Mouse (Mus musculus) thymus, postnatal 36 days (tissue): ENCODE data around the gene Pced1b.
"Not testable (repeated sequence)": the region's sequence is repeated elsewhere in the genome, so short reads cannot be mapped to it uniquely, and the experiment has no call there.

Source experiments
- DNase-seq, 2 experiments: peaks; one replicate each; pipeline ENCODE4 v3.0.0; 2022; ENCODE audit warnings: mixed read lengths in 2 of 2

Pced1b gene

GRCm38 (mm10) chr15:97246911-97247790 lies at the start of gene Pced1b, which contains the start of gene Amigo2:
Pced1b (plus strand) TSS chr15:97247107.
Amigo2 (minus strand) TSS chr15:97247287.
- DNase-seq = peak; percentile 63 to 70

- DNase-seq = no peak
Observed at GRCm38 (mm10) chr15:97204889-97205288, 42.0 kb upstream of the Pced1b start.

GRCm38 (mm10) chr15:97205776-97206175 lies 41.1 kb upstream of the Pced1b start:
- no peak for DNase-seq

- no peak for DNase-seq
Observed at GRCm38 (mm10) chr15:97206506-97206905, 40.4 kb upstream of the Pced1b start.

- DNase-seq = not testable (repeated sequence)
Observed at GRCm38 (mm10) chr15:97209754-97210153, 37.2 kb upstream of the Pced1b start.

- no peak for DNase-seq
Observed at GRCm38 (mm10) chr15:97212501-97213477, 34.1 kb upstream of the Pced1b start.

GRCm38 (mm10) chr15:97216843-97217242 lies 30.1 kb upstream of the Pced1b start:
- DNase-seq = no peak

- no peak for DNase-seq
Observed at GRCm38 (mm10) chr15:97223431-97223830, 23.5 kb upstream of the Pced1b start.

GRCm38 (mm10) chr15:97224003-97224402 lies 22.9 kb upstream of the Pced1b start:
- DNase-seq = no peak

GRCm38 (mm10) chr15:97229494-97230077 lies 17.3 kb upstream of the Pced1b start:
- no peak for DNase-seq

GRCm38 (mm10) chr15:97234076-97234475 lies 12.8 kb upstream of the Pced1b start:
- DNase-seq = no peak

- DNase-seq = peak; percentile 26 to 42
Observed at GRCm38 (mm10) chr15:97235183-97235582, 11.7 kb upstream of the Pced1b start.

- DNase-seq = peak; percentile 51 to 56
Observed at GRCm38 (mm10) chr15:97236943-97237342, 10.0 kb upstream of the Pced1b start.

- no peak for DNase-seq
Observed at GRCm38 (mm10) chr15:97245392-97245791, 1.5 kb upstream of the Pced1b start.

GRCm38 (mm10) chr15:97246256-97246655 lies 651 bp upstream of the Pced1b start:
- no peak for DNase-seq

- DNase-seq = no peak
Observed at GRCm38 (mm10) chr15:97247791-97248161, 869 bp downstream of the Pced1b start.

GRCm38 (mm10) chr15:97248296-97248695 lies 1.4 kb downstream of the Pced1b start:
- peak in 1 of 2 experiments; percentile 21 for DNase-seq

- no peak for DNase-seq
Observed at GRCm38 (mm10) chr15:97249322-97249721, 2.4 kb downstream of the Pced1b start.

GRCm38 (mm10) chr15:97252493-97253034 lies 5.7 kb downstream of the Pced1b start:
- DNase-seq = peak; percentile 48 to 74

GRCm38 (mm10) chr15:97254375-97254774 lies 7.5 kb downstream of the Pced1b start:
- DNase-seq = no peak

- DNase-seq = no peak
Observed at GRCm38 (mm10) chr15:97255800-97256199, 8.9 kb downstream of the Pced1b start.

GRCm38 (mm10) chr15:97256411-97256810 lies 9.5 kb downstream of the Pced1b start:
- no peak for DNase-seq
